Mouse (Mus musculus) neural tube, embryonic 14.5 days (tissue): ENCODE measurements around the gene Olfr373. TPM values are rescaled to one million over a fixed set of nuclear protein-coding genes. Genes with fewer than 3 reads are reported as not detected.
"Not testable (repeated sequence)": the region's sequence is repeated elsewhere in the genome, so short reads cannot be mapped to it uniquely, and the experiment has no call there.

ENCODE experiments used
- ATAC-seq: fragments of 200-750 bp; cut with Nextera tagmentation; 2 replicates; pipeline ENCODE4 v1.8.0; 2017; ENCODE audit warnings: low read depth, mild to moderate bottlenecking, moderate TSS enrichment, moderate library complexity
- H3K27ac ChIP-seq: fragments of 300-500 bp; sonication (generic); 2 replicates; pipeline ENCODE4 v1.5.1; 2014; ENCODE audit warnings: low read depth, mild to moderate bottlenecking, control low read depth, low read length, moderate library complexity, mixed read lengths
- H3K27me3 ChIP-seq: fragments of 300-500 bp; sonication (generic); 2 replicates; pipeline ENCODE4 v1.6.1; 2014; ENCODE audit warnings: low read length; ENCODE audit not compliant: control insufficient read depth, insufficient read depth
- H3K36me3 ChIP-seq: fragments of 300-500 bp; sonication (generic); 2 replicates; pipeline ENCODE4 v1.6.1; 2014; ENCODE audit warnings: low read length, mixed read lengths; ENCODE audit not compliant: control insufficient read depth, insufficient read depth
- H3K4me1 ChIP-seq: fragments of 300-500 bp; sonication (generic); 2 replicates; pipeline ENCODE4 v1.6.1; 2014; ENCODE audit warnings: low read length; ENCODE audit not compliant: control insufficient read depth, insufficient read depth
- H3K4me2 ChIP-seq: fragments of 300-500 bp; sonication (generic); 2 replicates; pipeline ENCODE4 v1.6.1; 2014; ENCODE audit warnings: mild to moderate bottlenecking, low read depth, low read length, control low read depth
- H3K4me3 ChIP-seq: fragments of 300-500 bp; sonication (generic); 2 replicates; pipeline ENCODE4 v1.5.1; 2014; ENCODE audit warnings: low read depth, low read length, control low read depth, mixed read lengths
- H3K9ac ChIP-seq: fragments of 300-500 bp; sonication (generic); replicated peaks from 2 replicates; pipeline ENCODE4 v1.6.1; 2014; ENCODE audit warnings: low read depth, mild to moderate bottlenecking, control low read depth, low read length, mixed read lengths
- H3K9me3 ChIP-seq: fragments of 300-500 bp; sonication (generic); 2 replicates; pipeline ENCODE4 v1.6.1; 2016; ENCODE audit warnings: low read length; ENCODE audit not compliant: control insufficient read depth
- WGBS: fragments of 180-500 bp; shearing (Covaris S2); extraction: QIAGEN DNeasy Blood & Tissue Kit; methylation state at CpG from one replicate; pipeline ENCODE4 v1.1.7; 2014; 5-methylcytosine and 5-hydroxymethylcytosine counted together
- polyA plus RNA-seq: library from polyadenylated mRNA; unstranded; fragments of >200 nt; fragmentation: Nextera tagmentation; extraction: Ambion mirVana; gene quantifications from 2 replicates; pipeline ENCODE4 v1.2.1, GENCODE M21; 2014

The Olfr373 gene
- polyA plus RNA-seq = not detected in 2 replicates

- not testable (repeated sequence) for ATAC-seq, H3K27me3 ChIP-seq, H3K4me3 ChIP-seq, H3K4me2 ChIP-seq, H3K4me1 ChIP-seq, H3K27ac ChIP-seq, H3K36me3 ChIP-seq, H3K9ac ChIP-seq, H3K9me3 ChIP-seq
Measured at GRCm38 (mm10) chr8:72082877-72083276, at the start of gene Olfr373. Olfr373 (plus strand) TSS chr8:72083177.

- WGBS = 85% methylated on average over 4 of the region's 4 CpGs
- ATAC-seq, H3K27ac ChIP-seq, H3K27me3 ChIP-seq, H3K4me1 ChIP-seq, H3K4me2 ChIP-seq, H3K36me3 ChIP-seq, H3K9ac ChIP-seq, H3K9me3 ChIP-seq, H3K4me3 ChIP-seq: not testable (repeated sequence)
Measured at GRCm38 (mm10) chr8:72040918-72041317, 42.1 kb upstream of the Olfr373 start, which contains the start of gene Olfr372. Olfr372 (plus strand) TSS chr8:72041218.

GRCm38 (mm10) chr8:72042493-72042892, 40.5 kb upstream of the Olfr373 start:
- no peak overlapping the region for H3K27ac ChIP-seq
- H3K27me3 ChIP-seq = no peaks in the 10 kb centered on the region
- no peak for ATAC-seq

GRCm38 (mm10) chr8:72054633-72055032, 28.3 kb upstream of the Olfr373 start:
- not testable (repeated sequence) for H3K4me1 ChIP-seq, H3K9me3 ChIP-seq, ATAC-seq, H3K27me3 ChIP-seq, H3K27ac ChIP-seq, H3K36me3 ChIP-seq, H3K4me2 ChIP-seq, H3K9ac ChIP-seq, H3K4me3 ChIP-seq

More at GRCm38 (mm10) chr8:72042493-72042892, 40.5 kb upstream of the Olfr373 start:
- no peaks in the 10 kb centered on the region for H3K4me1 ChIP-seq
- no peak overlapping the region for H3K9ac ChIP-seq
- no peaks in the 10 kb centered on the region for H3K36me3 ChIP-seq
- H3K9me3 ChIP-seq = no peaks in the 10 kb centered on the region
- 82% methylated on average over 1 of the region's 1 CpGs for WGBS
- no peak overlapping the region for H3K4me3 ChIP-seq
- no peak overlapping the region for H3K4me2 ChIP-seq

GRCm38 (mm10) chr8:72057643-72058042, 25.3 kb upstream of the Olfr373 start:
- H3K36me3 ChIP-seq, H3K27ac ChIP-seq, H3K4me1 ChIP-seq, H3K4me2 ChIP-seq, ATAC-seq, H3K27me3 ChIP-seq, H3K9me3 ChIP-seq, H3K4me3 ChIP-seq, H3K9ac ChIP-seq: not testable (repeated sequence)
- WGBS = 91% methylated on average over 3 of the region's 4 CpGs

GRCm38 (mm10) chr8:72066819-72067399, 16.1 kb upstream of the Olfr373 start:
- not testable (repeated sequence) for H3K27ac ChIP-seq, H3K4me3 ChIP-seq, H3K4me1 ChIP-seq, H3K4me2 ChIP-seq, H3K9me3 ChIP-seq, H3K9ac ChIP-seq, H3K27me3 ChIP-seq, H3K36me3 ChIP-seq, ATAC-seq
- WGBS = 75% methylated on average over 1 of the region's 1 CpGs

GRCm38 (mm10) chr8:72084744-72085143, 1.8 kb downstream of the Olfr373 start:
- ATAC-seq = no peak
- Histone ChIP-seq H3K4me2 (no peak overlapping the region), H3K27ac (no peak overlapping the region), H3K4me1 (no peaks in the 10 kb centered on the region), H3K27me3 (no peaks in the 10 kb centered on the region), H3K9me3 (no peaks in the 10 kb centered on the region), H3K4me3 (no peak overlapping the region), H3K9ac (no peak overlapping the region), H3K36me3 (no peaks in the 10 kb centered on the region)
- WGBS = 71% methylated on average over 5 of the region's 5 CpGs

- H3K27ac ChIP-seq, H3K9me3 ChIP-seq: not testable (repeated sequence)
Measured at GRCm38 (mm10) chr8:72087611-72088010, 4.6 kb downstream of the Olfr373 start.

GRCm38 (mm10) chr8:72096721-72097120, 13.7 kb downstream of the Olfr373 start:
- not testable (repeated sequence) for H3K27ac ChIP-seq, H3K9me3 ChIP-seq, H3K4me2 ChIP-seq, H3K4me3 ChIP-seq, H3K9ac ChIP-seq, H3K36me3 ChIP-seq, ATAC-seq, H3K4me1 ChIP-seq, H3K27me3 ChIP-seq

More at GRCm38 (mm10) chr8:72087611-72088010, 4.6 kb downstream of the Olfr373 start:
- H3K4me3 ChIP-seq, H3K9ac ChIP-seq, H3K36me3 ChIP-seq, ATAC-seq, H3K27me3 ChIP-seq, H3K4me1 ChIP-seq, H3K4me2 ChIP-seq: not testable (repeated sequence)
- 80% methylated on average over 3 of the region's 3 CpGs for WGBS
